Mouse (Mus musculus) erythroblast, embryonic 14.5 days (primary cell): Measurements from ENCODE around the gene Nsmf. TPM values are rescaled to one million over a fixed set of nuclear protein-coding genes. Genes with fewer than 3 reads are reported as not detected.
A peak's percentile ranks its signal among the peaks of the same experiment; 100 is the strongest.

Experiments
- H3K27me3 ChIP-seq: 2 replicates; pipeline ENCODE4 v1.6.1; 2012; ENCODE audit warnings: inconsistent platforms; ENCODE audit not compliant: control insufficient read depth
- H3K36me3 ChIP-seq: 2 replicates; pipeline ENCODE4 v1.6.1; 2012; ENCODE audit warnings: mild to moderate bottlenecking, inconsistent platforms; ENCODE audit not compliant: control insufficient read depth
- H3K4me1 ChIP-seq: 2 replicates; pipeline ENCODE4 v1.6.1; 2012; ENCODE audit warnings: inconsistent platforms; ENCODE audit not compliant: control insufficient read depth
- H3K4me3 ChIP-seq: replicated peaks from 2 replicates; pipeline ENCODE3; 2012; ENCODE audit warnings: moderate library complexity, mild to moderate bottlenecking, inconsistent platforms
- H3K9me3 ChIP-seq: 2 replicates; pipeline ENCODE4 v1.6.1; 2012; ENCODE audit warnings: low read length, inconsistent platforms, mixed read lengths; ENCODE audit not compliant: control insufficient read depth
- GATA1 ChIP-seq: IDR thresholded peaks from 2 replicates; pipeline ENCODE4 v1.6.1; 2012; ENCODE audit warnings: low read length, inconsistent platforms, mixed read lengths
- TAL1 ChIP-seq: IDR thresholded peaks from 3 replicates; pipeline ENCODE4 v1.6.1; 2012; ENCODE audit warnings: low read length, inconsistent platforms, mixed read lengths
- polyA plus RNA-seq: library from polyadenylated mRNA; stranded (reverse); fragments of >175 nt; gene quantifications from 2 replicates; pipeline ENCODE4 v1.2.3, GENCODE M21; 2012

Nsmf gene
- polyA plus RNA-seq, 1 experiment, result 0.67 TPM

DNA sequence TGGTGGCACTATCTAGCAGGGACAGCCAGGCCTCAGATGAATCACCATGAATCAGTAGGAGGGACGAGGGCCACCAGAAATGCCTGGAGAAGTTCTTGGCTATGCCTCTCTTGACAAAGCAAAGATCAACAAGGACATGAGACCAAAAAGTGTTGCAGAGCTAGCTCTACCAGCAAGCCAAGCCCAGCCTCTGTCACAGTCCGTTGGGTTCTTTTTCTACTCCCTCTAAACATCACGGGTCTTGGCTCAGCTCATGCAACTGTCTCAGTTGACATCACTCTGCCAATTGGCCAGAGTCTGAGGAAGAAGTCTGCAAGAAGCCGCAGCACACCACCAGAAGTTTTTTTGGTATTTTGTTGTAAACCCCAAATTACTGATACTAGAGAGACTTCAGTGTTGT, 21.4 kb downstream of the Nsmf start:
- Histone ChIP-seq H3K36me3 (no peaks in the 10 kb centered on the region), H3K4me1 (no peaks in the 10 kb centered on the region), H3K9me3 (no peaks in the 10 kb centered on the region), H3K27me3 (no peaks in the 10 kb centered on the region; the same call in 1 of the 2 replicates), H3K4me3 (no peak overlapping the region)
- TF ChIP-seq TAL1 (no peak), GATA1 (no peak)

- Histone ChIP-seq H3K27me3 (peaks cover 5% of the 10 kb centered on the region; the same call in 1 of the 2 replicates), H3K9me3 (no peaks in the 10 kb centered on the region)
- TF ChIP-seq TAL1, result no peak
- TF ChIP-seq GATA1, result no peak
These were observed 24.8 kb downstream of the Nsmf start for GRCm38 (mm10) chr2:25078967-25079366.

DNA sequence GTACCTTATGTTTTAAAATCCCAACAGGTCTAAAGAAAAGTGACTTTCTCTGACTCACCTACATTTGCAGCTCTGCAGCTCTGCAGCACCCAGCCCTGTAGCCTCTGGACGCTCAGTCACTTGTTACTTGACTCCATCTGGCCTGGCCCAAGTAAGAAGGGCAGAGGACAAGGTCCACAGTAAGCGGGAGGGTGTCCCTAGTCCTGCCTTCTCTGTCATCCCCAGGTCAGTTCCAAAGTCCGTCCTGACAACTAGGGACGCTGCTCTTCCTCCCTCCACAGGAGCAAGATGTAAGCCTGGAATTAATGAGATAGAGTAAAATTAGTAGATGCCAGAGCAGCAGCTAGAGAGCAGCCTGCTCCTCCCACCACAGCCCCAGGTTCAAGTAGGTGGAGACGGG, 25.9 kb downstream of the Nsmf start, which contains the start of gene Entpd8:
TSS of gene Entpd8 (plus strand) at position 229 of the 400 bp plus-strand sequence.
- Histone ChIP-seq H3K4me1 (no peaks in the 10 kb centered on the region), H3K9me3 (no peaks in the 10 kb centered on the region), H3K36me3 (no peaks in the 10 kb centered on the region; the same call in 1 of the 2 replicates), H3K27me3 (peaks cover 5% of the 10 kb centered on the region; the same call in 1 of the 2 replicates), H3K4me3 (peak within 1 kb of the TSS; percentile 2)
- TF ChIP-seq TAL1, result no peak

More at GRCm38 (mm10) chr2:25078967-25079366, 24.8 kb downstream of the Nsmf start:
- no peak overlapping the region for H3K4me3 ChIP-seq
- no peaks in the 10 kb centered on the region; the same call in 1 of the 2 replicates for H3K36me3 ChIP-seq
- no peaks in the 10 kb centered on the region for H3K4me1 ChIP-seq

GRCm38 (mm10) chr2:25083697-25084096, 29.5 kb downstream of the Nsmf start:
- H3K4me1 ChIP-seq, result no peaks in the 10 kb centered on the region
- no peak for TF ChIP-seq TAL1
- TF ChIP-seq GATA1, result no peak
- no peak overlapping the region for H3K4me3 ChIP-seq
- no peaks in the 10 kb centered on the region; the same call in 1 of the 2 replicates for H3K36me3 ChIP-seq
- H3K27me3 ChIP-seq, result peaks cover 5% of the 10 kb centered on the region; the same call in 1 of the 2 replicates
- H3K9me3 ChIP-seq, result no peaks in the 10 kb centered on the region

- Histone ChIP-seq H3K9me3 (no peaks in the 10 kb centered on the region), H3K27me3 (peaks cover 5% of the 10 kb centered on the region; the same call in 1 of the 2 replicates), H3K4me1 (no peaks in the 10 kb centered on the region), H3K36me3 (no peaks in the 10 kb centered on the region; the same call in 1 of the 2 replicates), H3K4me3 (no peak overlapping the region)
- TF ChIP-seq TAL1 (no peak), GATA1 (no peak)
These were observed 31.4 kb downstream of the Nsmf start for GRCm38 (mm10) chr2:25085571-25085970.

GRCm38 (mm10) chr2:25087842-25088241, 33.7 kb downstream of the Nsmf start:
- no peaks in the 10 kb centered on the region for H3K9me3 ChIP-seq
- TF ChIP-seq GATA1 (no peak), TAL1 (no peak)
- H3K4me1 ChIP-seq, result no peaks in the 10 kb centered on the region
- H3K4me3 ChIP-seq, result no peak overlapping the region
- H3K27me3 ChIP-seq, result peaks cover 3% of the 10 kb centered on the region
- H3K36me3 ChIP-seq, result no peaks in the 10 kb centered on the region; the same call in 1 of the 2 replicates

DNA sequence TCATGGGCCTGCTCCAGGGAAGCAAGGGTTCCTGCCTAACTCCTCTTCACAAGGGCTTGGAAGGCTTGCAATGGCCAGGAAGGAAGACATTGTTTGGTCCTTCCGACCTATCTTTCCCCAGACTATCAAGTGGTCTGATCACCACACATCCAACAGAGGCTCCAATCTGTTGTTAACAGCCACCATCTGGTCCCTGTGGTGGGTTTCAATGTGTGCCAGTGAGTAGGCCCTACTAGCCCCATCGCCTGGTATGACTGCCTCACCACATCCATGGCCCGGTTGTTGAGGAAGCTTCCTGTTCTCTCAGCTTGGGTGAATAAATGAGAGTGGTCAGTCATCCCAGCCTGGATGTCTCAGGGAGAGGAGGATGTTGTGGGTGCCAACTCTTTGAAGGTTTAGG, 34.5 kb downstream of the Nsmf start:
- Histone ChIP-seq H3K36me3 (no peaks in the 10 kb centered on the region; the same call in 1 of the 2 replicates), H3K4me3 (no peak overlapping the region), H3K9me3 (no peaks in the 10 kb centered on the region), H3K4me1 (no peaks in the 10 kb centered on the region), H3K27me3 (peaks cover 5% of the 10 kb centered on the region)
- TF ChIP-seq GATA1, result no peak
- TF ChIP-seq TAL1, result no peak

DNA sequence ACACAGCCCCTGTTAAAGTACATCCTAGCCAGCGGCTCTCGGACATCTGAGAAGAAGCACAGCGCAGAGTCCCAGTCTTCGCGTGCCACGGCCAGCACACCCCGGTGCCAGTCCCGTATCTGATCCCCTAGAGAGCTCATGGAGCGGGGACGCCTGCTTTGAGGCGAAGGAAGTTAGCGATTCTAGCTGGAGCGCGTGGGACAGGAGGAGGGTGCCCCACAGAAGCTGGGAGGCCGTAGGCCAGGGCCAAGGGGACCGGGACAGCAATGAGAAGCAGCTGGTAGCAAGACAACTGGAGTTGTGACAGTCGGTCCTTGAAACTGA, 40.6 kb downstream of the Nsmf start:
- no peak for TF ChIP-seq GATA1
- TF ChIP-seq TAL1, result no peak
- Histone ChIP-seq H3K27me3 (peaks cover 14% of the 10 kb centered on the region), H3K4me3 (peak overlapping the region; percentile 37), H3K9me3 (no peaks in the 10 kb centered on the region), H3K36me3 (no peaks in the 10 kb centered on the region), H3K4me1 (peaks cover 24% of the 10 kb centered on the region)

DNA sequence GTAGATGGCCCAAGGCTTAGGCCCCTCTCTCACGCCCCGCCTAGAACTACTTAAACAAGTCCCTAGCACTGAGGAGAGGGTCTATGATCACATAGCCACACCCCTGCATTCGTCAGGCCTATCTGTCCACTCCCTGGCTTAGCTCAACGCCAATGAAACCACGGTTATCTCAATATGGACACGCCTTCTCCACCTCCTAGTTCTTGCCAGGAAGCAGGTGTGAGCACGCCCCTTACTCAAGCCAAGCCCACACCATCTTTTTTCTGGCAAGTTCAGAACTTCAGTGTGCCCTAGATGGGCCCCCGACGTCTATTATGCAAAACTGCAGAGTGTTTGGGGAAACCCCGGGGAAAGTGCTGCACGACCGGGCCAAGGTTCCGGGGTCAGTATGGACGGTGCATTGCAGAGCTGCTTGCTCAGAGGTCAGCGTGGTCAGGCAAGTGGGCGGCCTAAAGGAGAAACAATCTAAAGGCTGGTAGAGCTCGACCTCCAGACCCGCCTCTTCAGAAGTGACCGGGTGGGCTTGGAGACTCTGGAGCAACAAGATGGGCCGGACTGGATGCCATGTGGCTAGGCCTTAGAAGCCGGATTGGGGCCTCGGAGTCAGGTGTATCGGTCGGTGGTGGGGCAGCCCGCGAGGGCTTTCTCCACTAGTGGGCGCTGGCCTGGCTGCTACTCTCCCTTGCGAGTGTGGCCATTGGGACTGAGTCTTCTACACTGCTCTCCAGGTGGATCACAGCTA, 41.1 kb downstream of the Nsmf start, which contains the start of gene Noxa1:
TSS of gene Noxa1 (minus strand) at position 41 of the 742 bp plus-strand sequence.
- H3K4me3 ChIP-seq, result peak within 1 kb of the TSS; percentile 37

More for the DNA sequence above, 41.1 kb downstream of the Nsmf start, which contains the start of gene Noxa1:
- no peaks in the 10 kb centered on the region for H3K36me3 ChIP-seq
- peaks cover 24% of the 10 kb centered on the region for H3K4me1 ChIP-seq
- TF ChIP-seq GATA1 (no peak), TAL1 (no peak)
- no peaks in the 10 kb centered on the region for H3K9me3 ChIP-seq
- peaks cover 14% of the 10 kb centered on the region for H3K27me3 ChIP-seq
